Mouse (Mus musculus) cerebellum, postnatal 36 days (tissue): Measurements from ENCODE around the gene Ddah2.

Experiments used
- DNase-seq, 2 experiments: peaks; one replicate each; pipeline ENCODE4 v3.0.0; 2021 to 2022; ENCODE audit warnings: mixed read lengths in 2 of 2

Ddah2 gene

GRCm38 (mm10) chr17:35052271-35052798 is 6.5 kb upstream of the Ddah2 start:
- peak in 1 of 2 experiments; percentile 14 for DNase-seq

- DNase-seq, result no peak
These were observed 2.9 kb upstream of the Ddah2 start for GRCm38 (mm10) chr17:35055691-35056495.

- DNase-seq, result no peak
These were observed 1.7 kb upstream of the Ddah2 start for GRCm38 (mm10) chr17:35057090-35057489.

GRCm38 (mm10) chr17:35058316-35058715 is 519 bp upstream of the Ddah2 start:
- no peak for DNase-seq

GRCm38 (mm10) chr17:35060071-35060470 is 1.2 kb downstream of the Ddah2 start:
- DNase-seq, result no peak

GRCm38 (mm10) chr17:35060737-35061297 is 2.0 kb downstream of the Ddah2 start:
- DNase-seq, result no peak

GRCm38 (mm10) chr17:35061299-35061698 is 2.5 kb downstream of the Ddah2 start:
- DNase-seq, result no peak

- DNase-seq, result no peak
These were observed 4.6 kb downstream of the Ddah2 start for GRCm38 (mm10) chr17:35063466-35063865.

- peak; percentile 64 to 68 for DNase-seq
These were observed 5.6 kb downstream of the Ddah2 start for GRCm38 (mm10) chr17:35064378-35064877.

GRCm38 (mm10) chr17:35064951-35065947 is 6.4 kb downstream of the Ddah2 start, which contains the start of gene Ly6g6c:
TSS of gene Ly6g6c (plus strand) at chr17:35065388.
- peak; percentile 62 to 71 for DNase-seq

GRCm38 (mm10) chr17:35066084-35066483 is 7.2 kb downstream of the Ddah2 start, which contains the start of gene Mpig6b:
TSS of gene Mpig6b (minus strand) at chr17:35066184.
- no peak for DNase-seq

GRCm38 (mm10) chr17:35068213-35068914 is 9.5 kb downstream of the Ddah2 start:
- no peak for DNase-seq

- peak; percentile 83 to 87 for DNase-seq
These were observed 11.9 kb downstream of the Ddah2 start for GRCm38 (mm10) chr17:35070556-35071229.

GRCm38 (mm10) chr17:35071454-35071853 is 12.6 kb downstream of the Ddah2 start:
- no peak for DNase-seq

- DNase-seq, result peak; percentile 82 to 84
These were observed 15.3 kb downstream of the Ddah2 start for GRCm38 (mm10) chr17:35074097-35074496.

GRCm38 (mm10) chr17:35076507-35077176 is 17.8 kb downstream of the Ddah2 start, which contains the start of gene Ly6g6e:
TSS of gene Ly6g6e (plus strand) at chr17:35076902.
- peak in 1 of 2 experiments; percentile 9 for DNase-seq

GRCm38 (mm10) chr17:35077285-35077684 is 18.4 kb downstream of the Ddah2 start:
- peak in 1 of 2 experiments; percentile 2 for DNase-seq

- DNase-seq, result peak in 1 of 2 experiments; percentile 53
These were observed 19.0 kb downstream of the Ddah2 start, which contains the start of gene Ly6g6d for GRCm38 (mm10) chr17:35077786-35078233. TSS of gene Ly6g6d (minus strand) at chr17:35078065.

GRCm38 (mm10) chr17:35079778-35080177 is 20.9 kb downstream of the Ddah2 start:
- DNase-seq, result no peak

GRCm38 (mm10) chr17:35080248-35080647 is 21.4 kb downstream of the Ddah2 start:
- DNase-seq, result no peak
